Comparison of ENCODE assay signal across 12 mouse cellular contexts in genomic region chrX:38061544-38061943, GRCm38 (mm10). TPM values are rescaled to one million over a fixed set of nuclear protein-coding genes. Genes with fewer than 3 reads are reported as not detected.
DNase-seq lines count a peak whose midpoint lies in the region; ATAC-seq and TF ChIP-seq lines count a peak whose summit lies in the region.
"Had no signal": no experiment of that assay in that cellular context is flagged by ENCODE, and none has a peak within 500 bp of the region (broad histone marks: within the 10 kb centered on the region; RNA-seq: fewer than 3 reads in every experiment).

No protein-coding gene starts in this region.

- ATAC-seq in liver, embryonic 12.5 days: no peak
- no peak for ATAC-seq in hindbrain, postnatal 0 days
- no peak for ATAC-seq in monocyte, adult 5-6 weeks (replicated peaks; ENCODE audit: insufficient number of reproducible peaks, low FRiP score, low TSS enrichment, poor library complexity, severe bottlenecking)

- H3K9ac ChIP-seq in liver, adult 2 months (ENCODE audit: low read depth, low read length): no peak overlapping the region
- H3K9ac ChIP-seq in liver, embryonic 12.5 days: no peak overlapping the region
- H3K9ac ChIP-seq in hindbrain, postnatal 0 days (replicated peaks; ENCODE audit: low read length): no peak overlapping the region
- H3K9ac ChIP-seq: limb, embryonic 12.5 days had no signal

- no peak overlapping the region for H3K4me2 ChIP-seq in liver, embryonic 12.5 days
- no peak overlapping the region for H3K4me2 ChIP-seq in hindbrain, postnatal 0 days (ENCODE audit: low read depth, low read length)
- H3K4me2 ChIP-seq: limb, embryonic 12.5 days had no signal

- DNase-seq in embryo, embryonic 10 days (ENCODE audit: low spot score): peak; percentile 16
- DNase-seq in embryo, embryonic 9.5 days (ENCODE audit: extremely low spot score): no peak
- peak; percentile 7 for DNase-seq in liver, adult 2 months (ENCODE audit: extremely low read depth, low read depth, low spot score)
- DNase-seq in NIH3T3 (ENCODE audit: low read depth): peak; percentile 56
- DNase-seq in hindbrain, postnatal 0 days (ENCODE audit: low spot score): peak; percentile 32
- DNase-seq in urinary bladder, adult 18-20 months (ENCODE audit: low spot score in 2 of 2): no peak

- no peaks in the 10 kb centered on the region for H3K4me1 ChIP-seq in liver, adult 2 months (ENCODE audit: control insufficient read depth, insufficient read depth, low read length)
- no peaks in the 10 kb centered on the region for H3K4me1 ChIP-seq in liver, embryonic 12.5 days
- no peaks in the 10 kb centered on the region for H3K4me1 ChIP-seq in hindbrain, postnatal 0 days (ENCODE audit: insufficient read depth, low read length)
- H3K4me1 ChIP-seq: limb, embryonic 12.5 days had no signal

- no peak overlapping the region for H3K27ac ChIP-seq in liver, adult 2 months (replicated peaks; ENCODE audit: insufficient read depth, low read depth, low read length)
- H3K27ac ChIP-seq in liver, embryonic 12.5 days: no peak overlapping the region
- no peak overlapping the region for H3K27ac ChIP-seq in hindbrain, postnatal 0 days
- H3K27ac ChIP-seq: limb, embryonic 12.5 days had no signal

- no peaks in the 10 kb centered on the region for H3K9me3 ChIP-seq in liver, embryonic 12.5 days (replicated peaks)
- H3K9me3 ChIP-seq in hindbrain, postnatal 0 days (ENCODE audit: low read length): no peaks in the 10 kb centered on the region
- H3K9me3 ChIP-seq: limb, embryonic 12.5 days had no signal

- no peak overlapping the region for H3K4me3 ChIP-seq in liver, adult 2 months (ENCODE audit: insufficient read depth, low read depth, low read length)
- no peak overlapping the region for H3K4me3 ChIP-seq in liver, embryonic 12.5 days
- H3K4me3 ChIP-seq in hindbrain, postnatal 0 days (ENCODE audit: low read length): no peak overlapping the region
- H3K4me3 ChIP-seq: limb, embryonic 12.5 days had no signal

- no peak for TF ChIP-seq POLR2A in liver, adult 2 months (IDR thresholded peaks at IDR 0.05; ENCODE audit: extremely low read depth, insufficient read depth, low read length)

- no peaks in the 10 kb centered on the region for H3K36me3 ChIP-seq in liver, adult 2 months (ENCODE audit: control insufficient read depth, insufficient read depth, low read length)
- H3K36me3 ChIP-seq in liver, embryonic 12.5 days: no peaks in the 10 kb centered on the region
- no peaks in the 10 kb centered on the region for H3K36me3 ChIP-seq in hindbrain, postnatal 0 days (ENCODE audit: insufficient read depth, low read length)
- H3K36me3 ChIP-seq: limb, embryonic 12.5 days had no signal

- TF ChIP-seq CTCF in liver, adult 2 months (IDR thresholded peaks at IDR 0.05; ENCODE audit: low read depth, low read length): peak; percentile 29; the same call in 1 of the 2 replicates
- TF ChIP-seq CTCF in hindbrain, postnatal 0 days (IDR thresholded peaks at IDR 0.05; ENCODE audit: low read depth): peak; percentile 52

- H3K27me3 ChIP-seq in liver, adult 2 months (ENCODE audit: control insufficient read depth, insufficient read depth, low read length): no peaks in the 10 kb centered on the region
- no peaks in the 10 kb centered on the region for H3K27me3 ChIP-seq in liver, embryonic 12.5 days (replicated peaks)
- H3K27me3 ChIP-seq in hindbrain, postnatal 0 days (ENCODE audit: insufficient read depth, low read length): no peaks in the 10 kb centered on the region
- H3K27me3 ChIP-seq: limb, embryonic 12.5 days had no signal

- no peaks in the 10 kb centered on the region for H3K79me2 ChIP-seq in liver, adult 2 months (ENCODE audit: control insufficient read depth, insufficient read depth, low read length)

- 5% methylated on average over 1 of the region's 1 CpGs for WGBS in liver, adult 2 months
- WGBS in liver, embryonic 12.5 days (ENCODE audit: insufficient replicate concordance): 0% methylated on average over 1 of the region's 1 CpGs
- 0% methylated on average over 1 of the region's 1 CpGs for WGBS in hindbrain, postnatal 0 days

RNA-seq across cellular contexts. Expression of gene Rhox10, which starts 4.7 kb away (rescaled TPM):
- total RNA-seq in liver, adult 2 months (2014; rRNA removed): not detected in 2 replicates
- polyA plus RNA-seq in liver, adult 2 months (2012; rRNA removed): not detected in 2 replicates
- polyA plus RNA-seq in liver, embryonic 12.5 days (2016; fragmentation: Nextera tagmentation; extraction: Ambion mirVana): not detected in 2 replicates
- total RNA-seq in hindbrain, postnatal 0 days (2014; rRNA removed): not detected in 2 replicates
- polyA plus RNA-seq in hindbrain, postnatal 0 days (2015; fragmentation: Nextera tagmentation; extraction: Ambion mirVana): not detected in 2 replicates
- not detected in 3 replicates for total RNA-seq in monocyte, adult 5-6 weeks (2017)
- total RNA-seq: heart, postnatal 10 days had no signal
- polyA plus RNA-seq: limb, embryonic 12.5 days; neural tube, embryonic 14.5 days had no signal

RNA-seq across cellular contexts. Expression of gene Btg1-ps2, which starts 18.6 kb away (rescaled TPM):
- not detected in 2 replicates for total RNA-seq in liver, adult 2 months (2014; rRNA removed)
- not detected in 2 replicates for polyA plus RNA-seq in liver, adult 2 months (2012; rRNA removed)
- polyA plus RNA-seq in liver, embryonic 12.5 days (2016; fragmentation: Nextera tagmentation; extraction: Ambion mirVana): not detected in 2 replicates
- total RNA-seq in hindbrain, postnatal 0 days (2014; rRNA removed): not detected in 2 replicates
- polyA plus RNA-seq in hindbrain, postnatal 0 days (2015; fragmentation: Nextera tagmentation; extraction: Ambion mirVana): not detected in 2 replicates
- not detected in 3 replicates for total RNA-seq in monocyte, adult 5-6 weeks (2017)
- total RNA-seq: heart, postnatal 10 days had no signal
- polyA plus RNA-seq: limb, embryonic 12.5 days; neural tube, embryonic 14.5 days had no signal

RNA-seq across cellular contexts. Expression of gene Rhox11, which starts 23.4 kb away (rescaled TPM):
- total RNA-seq in liver, adult 2 months (2014; rRNA removed): not detected in 2 replicates
- not detected in 2 replicates for polyA plus RNA-seq in liver, adult 2 months (2012; rRNA removed)
- not detected in 2 replicates for polyA plus RNA-seq in liver, embryonic 12.5 days (2016; fragmentation: Nextera tagmentation; extraction: Ambion mirVana)
- total RNA-seq in hindbrain, postnatal 0 days (2014; rRNA removed): not detected in 2 replicates
- polyA plus RNA-seq in hindbrain, postnatal 0 days (2015; fragmentation: Nextera tagmentation; extraction: Ambion mirVana): not detected in 2 replicates
- total RNA-seq in monocyte, adult 5-6 weeks (2017): not detected in 3 replicates
- total RNA-seq: heart, postnatal 10 days had no signal
- polyA plus RNA-seq: limb, embryonic 12.5 days; neural tube, embryonic 14.5 days had no signal

RNA-seq across cellular contexts. Expression of gene Btg1-ps1, which starts 42.9 kb away (rescaled TPM):
- not detected in 2 replicates for total RNA-seq in liver, adult 2 months (2014; rRNA removed)
- polyA plus RNA-seq in liver, adult 2 months (2012; rRNA removed): not detected in 2 replicates
- polyA plus RNA-seq in liver, embryonic 12.5 days (2016; fragmentation: Nextera tagmentation; extraction: Ambion mirVana): not detected in 2 replicates
- total RNA-seq in hindbrain, postnatal 0 days (2014; rRNA removed): not detected in 2 replicates
- polyA plus RNA-seq in hindbrain, postnatal 0 days (2015; fragmentation: Nextera tagmentation; extraction: Ambion mirVana): not detected in 2 replicates
- total RNA-seq in monocyte, adult 5-6 weeks (2017): not detected in 3 replicates
- total RNA-seq: heart, postnatal 10 days had no signal
- polyA plus RNA-seq: limb, embryonic 12.5 days; neural tube, embryonic 14.5 days had no signal

RNA-seq across cellular contexts. Expression of gene Rhox12, which starts 49.2 kb away (rescaled TPM):
- total RNA-seq in liver, adult 2 months (2014; rRNA removed): not detected in 2 replicates
- polyA plus RNA-seq in liver, adult 2 months (2012; rRNA removed): not detected in 2 replicates
- polyA plus RNA-seq in liver, embryonic 12.5 days (2016; fragmentation: Nextera tagmentation; extraction: Ambion mirVana): not detected in 2 replicates
- total RNA-seq in hindbrain, postnatal 0 days (2014; rRNA removed): not detected in 2 replicates
- polyA plus RNA-seq in hindbrain, postnatal 0 days (2015; fragmentation: Nextera tagmentation; extraction: Ambion mirVana): not detected in 2 replicates
- not detected in 3 replicates for total RNA-seq in monocyte, adult 5-6 weeks (2017)
- total RNA-seq: heart, postnatal 10 days had no signal
- polyA plus RNA-seq: limb, embryonic 12.5 days; neural tube, embryonic 14.5 days; testis, adult 2 months had no signal

Comparison
In these comparisons a context has a peak if more than half of its experiments do, and no peak if none do; other contexts are left out.
1. DNase-seq: peak in embryo, embryonic 10 days (single experiment), liver, adult 2 months (single experiment), NIH3T3 (single experiment) and hindbrain, postnatal 0 days (single experiment); none in embryo, embryonic 9.5 days (single experiment) and urinary bladder, adult 18-20 months (0 of 2).